Mouse (Mus musculus): ENCODE data around the gene Rbak. TPM values are rescaled to one million over a fixed set of nuclear protein-coding genes. Genes with fewer than 3 reads are reported as not detected.

Gene Rbak
- polyA plus RNA-seq, 1 experiment from 2014 or later: 6.6 TPM

DNA sequence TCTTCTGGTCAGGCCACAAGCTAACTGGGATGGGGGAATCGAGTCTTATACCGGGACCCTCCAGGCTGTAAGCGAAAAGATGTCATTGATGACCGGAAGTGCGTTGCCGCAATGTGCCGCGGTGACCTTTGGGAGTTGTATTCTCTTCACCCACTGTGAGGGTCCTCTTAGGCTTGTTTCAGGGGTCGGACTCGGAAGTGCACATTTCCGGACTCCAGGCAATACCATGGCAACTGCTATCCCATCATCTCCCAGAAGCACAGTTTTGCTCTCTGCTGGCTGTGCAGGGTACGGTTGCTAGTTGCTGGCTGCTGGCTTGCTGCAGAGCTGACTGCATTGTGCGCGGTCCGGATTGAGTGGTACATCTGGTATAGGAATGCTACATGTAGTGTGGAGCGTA lies 51.5 kb downstream of the Rbak start:
- no peak for TF ChIP-seq CTCF (IDR thresholded peaks at IDR 0.05; ENCODE audit: low read depth)
- Histone ChIP-seq H3K4me2 (ENCODE audit: low read length) (no peak overlapping the region), H3K4me1 (replicated peaks; ENCODE audit: insufficient read depth, low read length) (no peaks in the 10 kb centered on the region), H3K9me3 (replicated peaks; ENCODE audit: low read length) (no peaks in the 10 kb centered on the region), H3K27me3 (ENCODE audit: insufficient read depth, low read length) (no peaks in the 10 kb centered on the region), H3K4me3 (replicated peaks; ENCODE audit: low read depth, low read length) (no peak overlapping the region), H3K27ac (no peak overlapping the region), H3K9ac (ENCODE audit: low read depth, low read length) (no peak overlapping the region), H3K36me3 (ENCODE audit: insufficient read depth, low read length) (no peaks in the 10 kb centered on the region)
- 94% methylated on average over 16 of the region's 16 CpGs for WGBS
- no peak for ATAC-seq (replicated peaks; ENCODE audit: low FRiP score, low read depth)
- DNase-seq (ENCODE audit: low spot score): no peak

GRCm38 (mm10) chr5:143127837-143128236 lies 52.7 kb downstream of the Rbak start:
- ATAC-seq (replicated peaks; ENCODE audit: low FRiP score, low read depth) (no peak), DNase-seq (ENCODE audit: low spot score) (no peak)
- no peak overlapping the region for H3K4me3 ChIP-seq (replicated peaks; ENCODE audit: low read depth, low read length)
- no peaks in the 10 kb centered on the region for H3K9me3 ChIP-seq (replicated peaks; ENCODE audit: low read length)
- no peaks in the 10 kb centered on the region for H3K27me3 ChIP-seq (ENCODE audit: insufficient read depth, low read length)
- no peak overlapping the region for H3K9ac ChIP-seq (ENCODE audit: low read depth, low read length)
- no peak overlapping the region for H3K4me2 ChIP-seq (ENCODE audit: low read length)
- no peak for TF ChIP-seq CTCF (IDR thresholded peaks at IDR 0.05; ENCODE audit: low read depth)
- no peaks in the 10 kb centered on the region for H3K36me3 ChIP-seq (ENCODE audit: insufficient read depth, low read length)
- 80% methylated on average over 8 of the region's 8 CpGs for WGBS
- no peak overlapping the region for H3K27ac ChIP-seq
- H3K4me1 ChIP-seq (replicated peaks; ENCODE audit: insufficient read depth, low read length): no peaks in the 10 kb centered on the region

GRCm38 (mm10) chr5:143126908-143127307 lies 53.7 kb downstream of the Rbak start:
- no peak overlapping the region for H3K27ac ChIP-seq
- no peaks in the 10 kb centered on the region for H3K9me3 ChIP-seq (replicated peaks; ENCODE audit: low read length)
- DNase-seq (ENCODE audit: low spot score) (no peak), ATAC-seq (replicated peaks; ENCODE audit: low FRiP score, low read depth) (no peak)
- no peaks in the 10 kb centered on the region for H3K4me1 ChIP-seq (replicated peaks; ENCODE audit: insufficient read depth, low read length)
- H3K9ac ChIP-seq (ENCODE audit: low read depth, low read length): no peak overlapping the region
- TF ChIP-seq CTCF (IDR thresholded peaks at IDR 0.05; ENCODE audit: low read depth): no peak
- H3K36me3 ChIP-seq (ENCODE audit: insufficient read depth, low read length): no peaks in the 10 kb centered on the region
- H3K27me3 ChIP-seq (ENCODE audit: insufficient read depth, low read length): no peaks in the 10 kb centered on the region
- H3K4me3 ChIP-seq (replicated peaks; ENCODE audit: low read depth, low read length): no peak overlapping the region
- H3K4me2 ChIP-seq (ENCODE audit: low read length): no peak overlapping the region
- 60% methylated on average over 4 of the region's 4 CpGs for WGBS

DNA sequence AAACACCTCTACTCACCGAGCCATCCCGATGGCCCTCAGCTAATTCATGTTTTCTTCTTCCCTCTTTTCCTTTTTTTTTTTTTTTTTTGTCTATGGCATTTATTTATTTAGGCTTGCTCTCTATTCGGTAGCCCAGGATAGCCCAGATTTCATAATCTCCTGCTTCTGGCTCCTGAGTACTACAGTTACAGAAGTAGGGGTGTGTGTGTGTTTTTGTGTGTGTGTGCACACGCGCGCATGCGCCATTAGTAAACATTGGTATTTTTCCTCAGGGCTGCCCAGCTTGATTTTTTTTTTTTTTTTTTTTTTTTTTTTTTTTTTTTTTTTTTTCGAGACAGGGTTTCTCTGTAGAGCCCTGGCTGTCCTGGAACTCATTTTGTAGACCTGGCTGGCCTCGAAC lies 54.5 kb downstream of the Rbak start:
- Histone ChIP-seq H3K9me3 (replicated peaks; ENCODE audit: low read length) (no peaks in the 10 kb centered on the region), H3K36me3 (ENCODE audit: insufficient read depth, low read length) (no peaks in the 10 kb centered on the region), H3K4me2 (ENCODE audit: low read length) (no peak overlapping the region), H3K27ac (no peak overlapping the region), H3K4me1 (replicated peaks; ENCODE audit: insufficient read depth, low read length) (no peaks in the 10 kb centered on the region), H3K9ac (ENCODE audit: low read depth, low read length) (no peak overlapping the region), H3K4me3 (replicated peaks; ENCODE audit: low read depth, low read length) (no peak overlapping the region), H3K27me3 (ENCODE audit: insufficient read depth, low read length) (no peaks in the 10 kb centered on the region)
- WGBS: 89% methylated on average over 9 of the region's 9 CpGs
- ATAC-seq (replicated peaks; ENCODE audit: low FRiP score, low read depth): no peak
- TF ChIP-seq CTCF (IDR thresholded peaks at IDR 0.05; ENCODE audit: low read depth): no peak
- DNase-seq (ENCODE audit: low spot score): no peak

DNA sequence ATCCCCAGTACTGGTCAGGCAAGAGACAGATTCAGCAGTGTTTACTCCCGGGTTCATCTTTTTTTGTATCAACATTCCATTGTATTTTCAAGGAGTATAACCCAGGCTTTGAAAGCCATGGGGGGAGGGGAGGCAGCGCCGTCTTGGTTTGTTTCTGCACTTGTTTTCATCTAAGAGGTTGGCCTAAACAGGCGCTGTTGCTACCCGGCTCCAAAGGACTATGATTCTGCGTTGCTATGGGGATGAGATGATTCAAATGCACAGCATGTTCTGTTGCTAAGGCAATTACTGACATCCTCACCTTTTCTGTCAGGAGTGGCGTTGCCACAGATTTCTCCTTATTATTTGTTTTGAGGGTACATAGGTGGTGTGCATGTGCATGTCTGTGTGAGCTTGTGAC lies 55.0 kb downstream of the Rbak start:
- no peak overlapping the region for H3K27ac ChIP-seq
- no peaks in the 10 kb centered on the region for H3K4me1 ChIP-seq (replicated peaks; ENCODE audit: insufficient read depth, low read length)
- H3K27me3 ChIP-seq (ENCODE audit: insufficient read depth, low read length): no peaks in the 10 kb centered on the region
- ATAC-seq (replicated peaks; ENCODE audit: low FRiP score, low read depth) (no peak), DNase-seq (ENCODE audit: low spot score) (no peak)
- no peak overlapping the region for H3K4me3 ChIP-seq (replicated peaks; ENCODE audit: low read depth, low read length)
- no peaks in the 10 kb centered on the region for H3K36me3 ChIP-seq (ENCODE audit: insufficient read depth, low read length)
- H3K4me2 ChIP-seq (ENCODE audit: low read length): no peak overlapping the region
- 75% methylated on average over 7 of the region's 7 CpGs for WGBS
- H3K9ac ChIP-seq (ENCODE audit: low read depth, low read length): no peak overlapping the region
- no peaks in the 10 kb centered on the region for H3K9me3 ChIP-seq (replicated peaks; ENCODE audit: low read length)
- TF ChIP-seq CTCF (IDR thresholded peaks at IDR 0.05; ENCODE audit: low read depth): no peak

DNA sequence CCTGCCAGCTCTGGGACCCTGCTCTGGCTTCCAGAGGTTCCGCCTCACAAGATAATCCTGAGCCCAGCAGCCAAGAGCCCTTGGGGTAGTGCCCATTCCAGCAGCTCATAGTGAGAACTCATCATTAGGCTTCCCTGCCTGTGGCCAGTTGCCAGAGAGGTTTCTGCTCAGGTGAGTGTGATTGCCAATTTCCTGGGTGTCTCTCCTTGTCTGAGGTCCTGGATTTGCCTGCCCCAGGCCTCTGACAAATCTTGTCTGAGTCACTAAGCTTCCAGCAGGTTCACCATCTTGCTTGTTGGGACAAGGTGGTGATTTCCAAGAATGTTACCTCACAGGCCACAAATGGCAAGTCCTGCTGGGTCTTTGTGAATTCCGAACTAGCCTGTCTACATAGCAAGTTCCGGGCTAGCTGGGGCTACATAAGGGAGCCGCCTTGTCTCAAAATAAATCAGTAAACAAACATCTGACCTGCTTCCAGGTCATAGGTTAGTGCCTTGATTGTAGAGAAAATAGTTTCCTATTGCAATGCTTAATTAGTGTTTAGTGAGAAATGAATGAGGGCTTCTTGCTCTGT lies 55.7 kb downstream of the Rbak start:
- no peak for ATAC-seq (replicated peaks; ENCODE audit: low FRiP score, low read depth)

DNA sequence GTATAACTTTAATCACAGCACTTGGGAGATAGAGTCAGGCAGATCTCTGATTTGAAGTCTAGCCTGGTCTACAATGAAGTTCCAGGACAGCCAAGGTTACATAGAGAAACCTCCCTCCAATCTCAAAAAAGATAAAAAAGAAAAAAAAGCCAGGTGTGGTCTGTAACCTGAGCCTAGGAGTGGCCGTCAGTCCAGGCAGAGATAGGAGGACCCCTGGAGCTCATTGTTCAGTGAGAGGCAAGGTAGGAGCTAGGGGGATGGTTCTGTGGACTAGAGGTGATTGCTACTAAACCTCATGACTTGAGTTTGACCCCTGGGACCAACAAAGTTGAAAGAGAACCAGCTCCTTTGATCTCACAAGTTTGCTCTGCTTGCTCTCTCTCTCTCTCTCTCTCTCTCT lies 57.9 kb downstream of the Rbak start:
- no peaks in the 10 kb centered on the region for H3K27me3 ChIP-seq (ENCODE audit: insufficient read depth, low read length)
- 41% methylated on average over 1 of the region's 1 CpGs for WGBS
- H3K4me3 ChIP-seq (replicated peaks; ENCODE audit: low read depth, low read length): no peak overlapping the region
- DNase-seq (ENCODE audit: low spot score): no peak
- H3K4me1 ChIP-seq (replicated peaks; ENCODE audit: insufficient read depth, low read length): no peaks in the 10 kb centered on the region
- H3K36me3 ChIP-seq (ENCODE audit: insufficient read depth, low read length): no peaks in the 10 kb centered on the region
- H3K27ac ChIP-seq: no peak overlapping the region
- no peaks in the 10 kb centered on the region for H3K9me3 ChIP-seq (replicated peaks; ENCODE audit: low read length)
- no peak for TF ChIP-seq CTCF (IDR thresholded peaks at IDR 0.05; ENCODE audit: low read depth)
- no peak overlapping the region for H3K9ac ChIP-seq (ENCODE audit: low read depth, low read length)
- H3K4me2 ChIP-seq (ENCODE audit: low read length): no peak overlapping the region
- ATAC-seq (replicated peaks; ENCODE audit: low FRiP score, low read depth): no peak

More for the DNA sequence above, 55.7 kb downstream of the Rbak start:
- no peak for TF ChIP-seq CTCF (IDR thresholded peaks at IDR 0.05; ENCODE audit: low read depth)
- no peak overlapping the region for H3K4me3 ChIP-seq (replicated peaks; ENCODE audit: low read depth, low read length)
- H3K27ac ChIP-seq: no peak overlapping the region
- WGBS: 80% methylated on average over 4 of the region's 4 CpGs
- H3K9ac ChIP-seq (ENCODE audit: low read depth, low read length): no peak overlapping the region
- no peak overlapping the region for H3K4me2 ChIP-seq (ENCODE audit: low read length)
- no peaks in the 10 kb centered on the region for H3K36me3 ChIP-seq (ENCODE audit: insufficient read depth, low read length)
- H3K27me3 ChIP-seq (ENCODE audit: insufficient read depth, low read length): no peaks in the 10 kb centered on the region
- no peaks in the 10 kb centered on the region for H3K9me3 ChIP-seq (replicated peaks; ENCODE audit: low read length)
- no peak for DNase-seq (ENCODE audit: low spot score)
- H3K4me1 ChIP-seq (replicated peaks; ENCODE audit: insufficient read depth, low read length): no peaks in the 10 kb centered on the region

Small RNA genes within 50 kb of the gene (microRNA-seq; reads per million reads assigned to microRNA genes)
- gene Gm44405: not detected

Other genes starting within 250 kb of the Rbak start
- 175 and 205 TPM in 2 replicates for gene Fscn1, start 220.4 kb downstream of the Rbak start, polyA plus RNA-seq (2015; fragmentation: Nextera tagmentation; extraction: Ambion mirVana)
- 29.9 and 30.2 TPM in 2 replicates for gene Rnf216, start 67.8 kb downstream of the Rbak start, polyA plus RNA-seq (2015; fragmentation: Nextera tagmentation; extraction: Ambion mirVana)
- gene Olfr718-ps1, start 33.2 kb downstream of the Rbak start, polyA plus RNA-seq (2015; fragmentation: Nextera tagmentation; extraction: Ambion mirVana): not detected in 2 replicates
- not detected in 2 replicates for gene Spdye4b, start 242 bp upstream of the Rbak start, polyA plus RNA-seq (2015; fragmentation: Nextera tagmentation; extraction: Ambion mirVana)
- gene Spdye4a, start 46.1 kb upstream of the Rbak start, polyA plus RNA-seq (2015; fragmentation: Nextera tagmentation; extraction: Ambion mirVana): not detected in 2 replicates
- 9.9 TPM in 2 replicates for gene Zfp12, start 54.4 kb upstream of the Rbak start, polyA plus RNA-seq (2015; fragmentation: Nextera tagmentation; extraction: Ambion mirVana)
- 3.1 and 3.4 TPM in 2 replicates for gene Zfp316, start 89.2 kb upstream of the Rbak start, polyA plus RNA-seq (2015; fragmentation: Nextera tagmentation; extraction: Ambion mirVana)
- 0.09 and 0.14 TPM in 2 replicates for gene Zfp853, start 112.8 kb upstream of the Rbak start, polyA plus RNA-seq (2015; fragmentation: Nextera tagmentation; extraction: Ambion mirVana)
- 27.8 and 30.9 TPM in 2 replicates for gene E130309D02Rik, start 134.6 kb upstream of the Rbak start, polyA plus RNA-seq (2015; fragmentation: Nextera tagmentation; extraction: Ambion mirVana)
- gene Zdhhc4, start 148.5 kb upstream of the Rbak start, polyA plus RNA-seq (2015; fragmentation: Nextera tagmentation; extraction: Ambion mirVana): 87.6 and 91.2 TPM in 2 replicates
- gene Grid2ip, start 176.6 kb upstream of the Rbak start, polyA plus RNA-seq (2015; fragmentation: Nextera tagmentation; extraction: Ambion mirVana): 0.03 TPM in 1 of 2 replicates, not detected in the other
- gene Kdelr2, start 223.1 kb upstream of the Rbak start, polyA plus RNA-seq (2015; fragmentation: Nextera tagmentation; extraction: Ambion mirVana): 319 and 337 TPM in 2 replicates